Mouse (Mus musculus) neural tube, embryonic 10.5 days (tissue): ENCODE results near the gene Tox2.

Experiments used
- DNase-seq: peaks from one replicate; pipeline ENCODE4 v3.0.0-alpha.2; 2017; ENCODE audit warnings: low spot score; ENCODE audit errors: extremely low spot score

The Tox2 gene

DNA sequence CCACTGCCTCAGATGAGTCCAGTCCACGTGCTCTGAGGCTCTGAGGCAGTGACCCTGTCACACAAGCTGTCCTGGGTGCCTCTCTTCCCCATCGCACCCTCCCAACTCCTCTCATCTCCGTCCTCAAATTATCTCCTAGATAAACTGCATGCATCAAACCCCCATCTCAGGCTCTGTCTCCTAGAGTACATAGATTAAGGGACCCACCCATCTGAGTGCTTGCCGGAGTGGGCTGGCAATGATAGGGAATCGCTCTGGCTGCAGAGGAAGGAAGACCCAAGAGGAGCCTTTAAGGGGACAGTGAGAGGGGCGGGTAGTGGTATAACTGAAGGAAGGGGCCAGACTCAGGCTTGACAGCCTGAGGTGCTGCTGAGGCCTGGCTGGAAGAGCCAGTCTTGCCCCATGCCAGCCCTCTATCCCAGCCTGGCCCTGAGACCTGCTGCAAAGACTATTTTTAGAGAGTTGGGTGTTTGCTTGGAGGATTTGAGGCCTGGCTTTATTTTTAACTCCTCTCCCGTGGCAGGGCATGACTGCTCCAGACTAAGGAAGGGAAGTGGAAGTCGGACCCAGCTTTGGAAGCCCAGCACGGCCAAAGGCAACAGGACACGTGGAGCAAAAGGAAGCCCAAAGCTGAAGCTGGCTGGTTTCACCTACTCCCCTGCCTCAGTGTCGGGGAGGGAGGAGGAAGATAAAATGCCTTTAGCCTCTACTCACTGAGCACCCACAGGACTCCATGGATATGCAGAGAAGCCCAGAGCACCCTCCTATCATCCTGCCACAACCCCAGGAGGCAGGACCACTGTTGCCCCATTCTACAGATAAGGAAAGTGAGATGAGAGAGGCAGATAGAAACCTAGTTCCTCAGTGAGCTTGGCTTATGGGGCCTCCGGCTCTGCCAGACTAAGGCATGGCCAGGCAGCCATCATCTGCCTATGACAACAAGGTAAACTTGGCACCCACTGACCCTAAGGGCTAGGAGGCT, 160.3 kb downstream of the Tox2 start:
- DNase-seq: no peak

DNA sequence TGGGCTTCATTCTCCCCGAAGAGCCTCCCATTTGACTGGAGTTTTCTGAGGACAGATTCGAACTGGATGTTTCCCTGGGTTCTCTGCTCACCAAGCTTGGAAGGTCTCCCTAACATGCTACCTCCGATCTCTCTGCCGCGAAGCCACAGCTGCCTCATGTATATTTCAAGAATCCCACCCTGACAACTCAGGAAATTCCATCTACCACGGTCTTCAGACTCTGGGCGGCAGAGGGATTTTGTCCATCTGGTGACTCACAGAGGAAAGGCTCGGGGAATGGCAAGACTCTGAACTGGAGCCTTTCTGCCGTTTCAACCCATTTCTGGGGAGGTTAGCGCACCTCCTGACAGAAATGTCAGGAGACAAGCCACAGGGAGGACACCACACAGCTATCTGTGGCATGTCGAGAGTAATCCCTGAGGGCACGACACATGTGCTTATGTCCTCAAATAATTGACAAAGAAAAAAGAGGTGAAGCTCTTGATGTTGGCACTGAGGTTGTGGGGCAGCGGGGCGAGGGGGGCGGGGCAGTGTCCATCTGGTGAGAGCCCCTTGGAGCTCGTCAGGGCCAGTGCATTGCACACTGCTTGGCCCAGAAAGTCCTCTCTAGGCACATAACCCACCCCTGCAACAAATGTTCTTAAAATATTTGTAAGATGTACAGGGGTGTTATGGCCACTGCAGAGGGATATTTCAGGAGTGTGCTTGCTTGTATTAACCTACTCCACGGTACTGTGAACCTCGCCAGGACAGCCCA, 162.0 kb downstream of the Tox2 start:
- no peak for DNase-seq

DNA sequence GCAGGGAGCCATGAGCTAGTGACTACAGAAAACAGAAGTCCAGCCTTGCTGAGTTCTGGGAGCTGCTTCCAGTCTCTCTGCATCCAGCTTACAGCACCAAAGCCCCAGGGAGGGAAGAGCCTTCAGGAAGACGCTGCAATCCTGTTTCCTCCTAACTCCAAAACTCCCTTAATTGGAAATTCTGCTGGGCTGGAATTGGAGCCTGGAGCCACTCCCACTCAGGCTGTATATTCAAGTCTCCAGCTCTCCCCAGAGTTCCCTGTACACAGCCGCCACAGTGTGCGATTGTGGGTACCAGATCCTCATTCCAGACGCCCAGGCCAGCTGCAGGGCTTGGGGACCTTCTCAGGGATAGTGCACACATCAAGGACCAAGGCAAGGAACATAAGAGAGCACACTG, 167.2 kb downstream of the Tox2 start:
- no peak for DNase-seq

DNA sequence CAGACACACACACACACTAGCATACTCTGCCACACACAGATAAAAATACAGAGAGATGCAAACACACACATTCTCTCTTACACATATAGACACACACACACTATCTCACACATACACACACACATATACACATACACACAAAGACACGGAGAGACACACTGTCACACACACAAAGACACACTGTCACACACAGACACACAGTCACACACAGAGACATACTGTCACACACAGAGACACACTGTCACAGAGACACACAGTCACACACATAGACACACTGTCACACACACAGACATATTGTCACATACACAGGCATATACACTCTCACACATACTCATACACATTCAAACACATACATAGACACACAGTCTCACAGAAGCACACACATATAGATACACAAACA, 169.7 kb downstream of the Tox2 start:
- no peak for DNase-seq
